Mouse (Mus musculus): Measurements from ENCODE around the gene Ccl22.

GRCm38 (mm10) chr8:94748363-94748762, 3.0 kb downstream of the Ccl22 start:
- no peak for TF ChIP-seq POLR2A (IDR thresholded peaks at IDR 0.05; ENCODE audit: insufficient read length, low read depth)
- TF ChIP-seq TCF12 (IDR thresholded peaks at IDR 0.05; ENCODE audit: insufficient read depth, poor library complexity, severe bottlenecking), result no peak
- no peak for TF ChIP-seq E2F4 (IDR thresholded peaks at IDR 0.05; ENCODE audit: insufficient read depth)
- TF ChIP-seq MAX (IDR thresholded peaks at IDR 0.05; ENCODE audit: low read depth), result no peak
- TF ChIP-seq POLR2AphosphoS2 (IDR thresholded peaks at IDR 0.05; ENCODE audit: insufficient read length, low read depth), result no peak
- no peak for TF ChIP-seq TCF3 (IDR thresholded peaks at IDR 0.05; ENCODE audit: insufficient read length, low read depth)
- no peak for TF ChIP-seq MYOD1 (IDR thresholded peaks at IDR 0.05; ENCODE audit: control insufficient read depth in 1 of 3, insufficient read length in 2 of 3, low read depth in 2 of 3)
- TF ChIP-seq USF1 (IDR thresholded peaks at IDR 0.05; ENCODE audit: low read depth), result no peak
